Mouse (Mus musculus) neural tube, embryonic 14.5 days (tissue): ENCODE results near the gene Zbtb4. TPM values are rescaled to one million over a fixed set of nuclear protein-coding genes. Genes with fewer than 3 reads are reported as not detected.

Experiments used
- ATAC-seq: fragments of 200-750 bp; cut with Nextera tagmentation; 2 replicates; pipeline ENCODE4 v1.8.0; 2017; ENCODE audit warnings: low read depth, mild to moderate bottlenecking, moderate TSS enrichment, moderate library complexity
- H3K27ac ChIP-seq: fragments of 300-500 bp; sonication (generic); 2 replicates; pipeline ENCODE4 v1.5.1; 2014; ENCODE audit warnings: low read depth, mild to moderate bottlenecking, control low read depth, low read length, moderate library complexity, mixed read lengths
- H3K27me3 ChIP-seq: fragments of 300-500 bp; sonication (generic); 2 replicates; pipeline ENCODE4 v1.6.1; 2014; ENCODE audit warnings: low read length; ENCODE audit not compliant: control insufficient read depth, insufficient read depth
- H3K36me3 ChIP-seq: fragments of 300-500 bp; sonication (generic); 2 replicates; pipeline ENCODE4 v1.6.1; 2014; ENCODE audit warnings: low read length, mixed read lengths; ENCODE audit not compliant: control insufficient read depth, insufficient read depth
- H3K4me1 ChIP-seq: fragments of 300-500 bp; sonication (generic); 2 replicates; pipeline ENCODE4 v1.6.1; 2014; ENCODE audit warnings: low read length; ENCODE audit not compliant: control insufficient read depth, insufficient read depth
- H3K4me2 ChIP-seq: fragments of 300-500 bp; sonication (generic); 2 replicates; pipeline ENCODE4 v1.6.1; 2014; ENCODE audit warnings: mild to moderate bottlenecking, low read depth, low read length, control low read depth
- H3K4me3 ChIP-seq: fragments of 300-500 bp; sonication (generic); 2 replicates; pipeline ENCODE4 v1.5.1; 2014; ENCODE audit warnings: low read depth, low read length, control low read depth, mixed read lengths
- H3K9ac ChIP-seq: fragments of 300-500 bp; sonication (generic); replicated peaks from 2 replicates; pipeline ENCODE4 v1.6.1; 2014; ENCODE audit warnings: low read depth, mild to moderate bottlenecking, control low read depth, low read length, mixed read lengths
- H3K9me3 ChIP-seq: fragments of 300-500 bp; sonication (generic); 2 replicates; pipeline ENCODE4 v1.6.1; 2016; ENCODE audit warnings: low read length; ENCODE audit not compliant: control insufficient read depth
- WGBS: fragments of 180-500 bp; shearing (Covaris S2); extraction: QIAGEN DNeasy Blood & Tissue Kit; methylation state at CpG from one replicate; pipeline ENCODE4 v1.1.7; 2014; 5-methylcytosine and 5-hydroxymethylcytosine counted together
- polyA plus RNA-seq: library from polyadenylated mRNA; unstranded; fragments of >200 nt; fragmentation: Nextera tagmentation; extraction: Ambion mirVana; gene quantifications from 2 replicates; pipeline ENCODE4 v1.2.1, GENCODE M21; 2014

Gene Zbtb4
- polyA plus RNA-seq, 1 experiment from 2014 or later, result 6.0 TPM

DNA sequence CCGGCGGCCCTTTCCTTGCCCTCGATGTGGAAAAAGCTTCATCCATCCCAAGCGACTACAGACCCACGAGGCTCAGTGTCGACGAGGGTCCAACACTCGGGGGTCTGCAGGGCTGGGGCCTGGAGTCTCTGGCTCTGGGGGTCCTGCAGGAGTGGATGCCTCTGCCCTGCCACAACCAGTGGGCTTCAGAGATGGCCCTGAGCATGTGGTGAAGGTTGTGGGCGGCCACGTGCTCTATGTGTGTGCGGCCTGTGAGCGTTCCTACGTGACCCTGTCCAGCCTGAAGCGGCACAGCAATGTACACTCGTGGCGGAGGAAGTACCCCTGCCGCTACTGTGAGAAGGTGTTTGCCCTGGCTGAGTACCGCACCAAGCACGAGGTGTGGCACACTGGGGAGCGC, 10.8 kb downstream of the Zbtb4 start:
- no peaks in the 10 kb centered on the region for H3K27me3 ChIP-seq
- H3K36me3 ChIP-seq, result peaks cover 5% of the 10 kb centered on the region; the same call in 1 of the 2 replicates
- no peak overlapping the region for H3K9ac ChIP-seq
- H3K4me2 ChIP-seq, result no peak overlapping the region
- H3K27ac ChIP-seq, result no peak overlapping the region
- H3K4me3 ChIP-seq, result no peak overlapping the region
- WGBS, result 87% methylated on average over 20 of the region's 20 CpGs
- H3K9me3 ChIP-seq, result no peaks in the 10 kb centered on the region
- no peaks in the 10 kb centered on the region for H3K4me1 ChIP-seq
- ATAC-seq, result no peak

DNA sequence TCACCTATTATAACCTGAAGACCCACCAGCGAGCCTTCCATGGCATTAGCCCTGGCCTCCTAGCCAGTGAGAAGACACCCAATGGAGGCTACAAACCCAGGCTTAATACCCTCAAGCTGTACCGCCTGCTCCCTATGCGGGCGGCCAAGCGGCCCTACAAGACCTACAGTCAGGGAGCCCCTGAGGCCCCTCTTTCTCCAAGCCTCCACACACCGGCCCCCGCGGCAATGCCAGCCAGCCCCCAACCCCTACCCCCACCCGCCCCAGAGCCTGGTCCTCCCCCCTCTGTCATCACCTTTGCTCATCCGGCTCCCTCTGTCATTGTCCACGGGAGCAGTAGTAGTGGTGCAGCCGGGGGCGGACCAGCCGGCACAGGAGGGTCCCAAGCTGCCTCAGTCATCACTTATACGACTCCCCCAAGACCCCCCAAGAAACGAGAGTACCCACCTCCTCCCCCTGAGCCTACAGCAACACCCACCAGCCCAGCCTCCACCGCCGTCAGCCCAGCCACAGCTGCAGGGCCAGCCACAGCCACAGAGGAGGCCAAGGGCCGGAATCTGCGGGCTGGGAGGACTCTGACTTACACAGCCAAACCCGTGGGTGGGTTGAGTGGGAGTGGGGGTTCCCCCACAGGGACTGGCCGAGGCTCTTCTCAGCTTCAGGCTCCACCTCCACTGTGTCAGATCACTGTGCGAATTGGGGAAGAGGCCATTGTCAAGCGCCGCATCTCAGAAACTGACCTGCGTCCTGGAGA, 12.0 kb downstream of the Zbtb4 start:
- WGBS, result 57% methylated on average over 22 of the region's 26 CpGs
- ATAC-seq, result no peak
- Histone ChIP-seq H3K9ac (no peak overlapping the region), H3K27ac (no peak overlapping the region), H3K36me3 (peaks cover 5% of the 10 kb centered on the region; the same call in 1 of the 2 replicates), H3K27me3 (no peaks in the 10 kb centered on the region), H3K4me2 (no peak overlapping the region), H3K9me3 (no peaks in the 10 kb centered on the region), H3K4me1 (no peaks in the 10 kb centered on the region), H3K4me3 (no peak overlapping the region)

DNA sequence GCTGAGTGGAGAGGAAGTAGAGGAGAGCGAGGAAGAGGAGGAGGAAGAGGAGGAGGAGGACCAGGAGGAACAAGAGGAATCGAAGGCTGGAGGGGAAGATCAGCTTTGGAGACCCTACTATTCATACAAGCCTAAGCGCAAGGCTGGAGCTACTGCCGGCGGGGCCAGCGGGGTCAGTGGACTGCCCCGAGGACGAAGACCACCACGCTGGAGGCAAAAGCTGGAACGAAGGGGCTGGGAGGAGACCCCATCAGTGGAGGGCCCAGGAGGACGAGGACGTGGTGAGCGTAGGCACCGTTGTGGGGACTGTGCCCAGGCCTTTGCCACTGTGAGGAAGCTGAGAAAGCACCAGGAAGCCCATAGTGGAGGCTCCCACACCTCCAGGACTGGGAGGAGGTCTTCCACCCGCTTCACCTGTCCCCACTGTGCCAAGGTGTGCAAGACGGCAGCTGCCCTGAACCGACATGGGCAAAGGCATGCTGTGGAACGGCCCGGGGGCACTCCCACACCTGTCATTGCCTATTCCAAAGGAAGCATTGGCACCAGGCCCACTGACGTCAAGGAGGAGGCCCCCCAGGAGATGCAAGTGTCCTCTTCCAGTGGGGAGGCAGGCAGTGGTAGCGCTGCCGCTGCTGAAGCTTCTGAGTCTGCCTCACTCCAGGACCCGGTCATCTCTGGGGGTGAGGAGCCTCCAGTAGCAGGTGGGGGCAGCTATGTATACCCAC, 12.7 kb downstream of the Zbtb4 start:
- Histone ChIP-seq H3K27me3 (no peaks in the 10 kb centered on the region), H3K4me3 (no peak overlapping the region), H3K36me3 (peaks cover 5% of the 10 kb centered on the region; the same call in 1 of the 2 replicates), H3K9me3 (no peaks in the 10 kb centered on the region), H3K4me2 (no peak overlapping the region), H3K4me1 (no peaks in the 10 kb centered on the region), H3K9ac (no peak overlapping the region), H3K27ac (no peak overlapping the region)
- no peak for ATAC-seq
- 68% methylated on average over 23 of the region's 23 CpGs for WGBS

DNA sequence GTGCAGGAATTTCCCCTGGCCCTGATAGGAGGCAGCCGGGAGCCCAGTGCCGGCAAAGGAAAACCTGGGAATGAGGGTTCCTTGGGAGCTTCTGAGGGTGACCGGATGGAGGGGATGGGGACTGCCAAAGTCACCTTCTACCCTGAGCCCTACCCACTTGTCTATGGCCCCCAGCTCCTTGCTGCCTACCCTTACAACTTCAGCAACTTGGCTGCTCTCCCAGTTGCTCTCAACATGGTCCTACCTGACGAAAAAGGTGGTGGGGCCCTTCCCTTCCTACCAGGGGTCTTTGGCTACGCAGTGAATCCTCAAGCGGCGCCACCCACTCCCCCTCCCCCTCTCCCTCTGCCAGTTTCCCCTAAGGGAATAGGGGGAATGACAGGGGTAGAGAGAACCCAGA, 13.3 kb downstream of the Zbtb4 start:
- no peak overlapping the region for H3K27ac ChIP-seq
- 45% methylated on average over 7 of the region's 7 CpGs for WGBS
- no peaks in the 10 kb centered on the region for H3K27me3 ChIP-seq
- H3K9ac ChIP-seq, result no peak overlapping the region
- H3K9me3 ChIP-seq, result no peaks in the 10 kb centered on the region
- peaks cover 5% of the 10 kb centered on the region; the same call in 1 of the 2 replicates for H3K36me3 ChIP-seq
- ATAC-seq, result no peak
- no peak overlapping the region for H3K4me2 ChIP-seq
- H3K4me1 ChIP-seq, result no peaks in the 10 kb centered on the region
- H3K4me3 ChIP-seq, result no peak overlapping the region

DNA sequence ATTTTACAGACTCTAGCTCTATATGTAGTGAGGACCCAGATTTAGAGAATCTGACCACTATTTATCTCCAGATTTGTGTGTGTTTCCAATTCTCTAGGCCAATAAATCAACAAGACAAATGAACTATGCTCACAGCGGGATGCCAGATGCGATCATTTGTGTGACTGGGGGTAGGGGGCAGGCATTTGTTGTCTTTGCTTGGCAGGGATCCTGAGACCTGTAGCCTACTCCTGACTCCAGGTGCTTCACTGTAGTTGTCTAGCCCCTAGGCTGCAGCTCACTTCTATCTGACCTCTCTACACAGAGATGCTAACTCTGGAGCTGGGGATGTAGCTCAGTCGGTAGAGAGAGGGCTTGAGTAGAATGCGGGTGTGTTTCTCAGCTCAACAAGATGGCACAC, 16.1 kb downstream of the Zbtb4 start:
- WGBS, result 19% methylated on average over 4 of the region's 4 CpGs
- Histone ChIP-seq H3K27ac (no peak overlapping the region), H3K9ac (no peak overlapping the region), H3K4me3 (no peak overlapping the region), H3K27me3 (no peaks in the 10 kb centered on the region), H3K9me3 (no peaks in the 10 kb centered on the region), H3K4me1 (no peaks in the 10 kb centered on the region), H3K36me3 (no peaks in the 10 kb centered on the region), H3K4me2 (no peak overlapping the region)
- no peak for ATAC-seq

DNA sequence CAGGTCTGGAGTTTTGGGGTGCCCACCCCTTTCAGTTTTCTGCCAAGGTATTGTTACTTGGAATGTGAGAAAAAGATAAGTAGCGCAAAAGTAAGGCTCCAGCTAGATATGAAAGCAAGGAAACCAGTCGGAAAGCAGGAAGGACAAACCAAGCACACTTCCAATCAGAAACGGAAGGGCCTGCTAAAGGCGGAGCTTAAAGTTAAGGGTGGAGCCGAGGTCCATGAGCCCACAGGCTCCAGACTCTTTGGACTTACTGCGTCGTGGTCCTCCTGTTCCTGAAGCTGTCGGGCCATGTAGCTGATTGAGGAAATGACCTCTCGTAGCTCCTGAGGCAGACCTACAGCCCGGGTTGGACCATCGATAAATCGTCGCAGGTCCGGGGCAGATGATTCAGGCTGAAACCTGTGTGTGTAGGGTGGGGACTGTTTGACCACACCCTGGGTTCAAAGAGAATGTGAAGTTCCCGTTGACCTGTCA, 19.1 kb downstream of the Zbtb4 start:
- no peaks in the 10 kb centered on the region for H3K4me1 ChIP-seq
- no peak overlapping the region for H3K4me3 ChIP-seq
- H3K27me3 ChIP-seq, result no peaks in the 10 kb centered on the region
- H3K9ac ChIP-seq, result no peak overlapping the region
- H3K4me2 ChIP-seq, result no peak overlapping the region
- H3K27ac ChIP-seq, result no peak overlapping the region
- WGBS, result 46% methylated on average over 15 of the region's 15 CpGs
- no peaks in the 10 kb centered on the region for H3K36me3 ChIP-seq
- ATAC-seq, result no peak
- no peaks in the 10 kb centered on the region for H3K9me3 ChIP-seq

DNA sequence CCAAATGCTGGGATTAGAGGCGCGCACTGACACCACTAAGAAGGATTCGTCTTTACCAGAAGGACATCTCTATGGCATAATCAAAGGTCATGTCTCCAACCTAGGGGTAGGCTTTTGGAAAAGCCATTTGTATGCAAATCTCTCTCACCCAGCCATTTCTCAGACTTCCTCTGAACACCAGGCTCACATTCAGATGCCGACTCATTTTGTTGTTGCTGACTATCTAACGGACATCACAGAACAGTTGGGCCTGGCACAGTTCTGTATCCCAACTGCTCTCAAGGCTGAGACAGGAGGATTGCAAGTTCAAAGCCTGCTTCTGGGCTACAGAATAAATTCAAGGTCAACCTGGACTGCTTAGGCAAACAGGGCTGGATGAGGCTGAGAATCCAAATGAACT, 21.6 kb downstream of the Zbtb4 start:
- H3K4me2 ChIP-seq, result no peak overlapping the region
- no peaks in the 10 kb centered on the region for H3K36me3 ChIP-seq
- H3K4me3 ChIP-seq, result no peak overlapping the region
- H3K4me1 ChIP-seq, result no peaks in the 10 kb centered on the region
- no peak overlapping the region for H3K9ac ChIP-seq
- 87% methylated on average over 5 of the region's 5 CpGs for WGBS
- no peak overlapping the region for H3K27ac ChIP-seq
- ATAC-seq, result no peak
- no peaks in the 10 kb centered on the region for H3K9me3 ChIP-seq
- H3K27me3 ChIP-seq, result no peaks in the 10 kb centered on the region

DNA sequence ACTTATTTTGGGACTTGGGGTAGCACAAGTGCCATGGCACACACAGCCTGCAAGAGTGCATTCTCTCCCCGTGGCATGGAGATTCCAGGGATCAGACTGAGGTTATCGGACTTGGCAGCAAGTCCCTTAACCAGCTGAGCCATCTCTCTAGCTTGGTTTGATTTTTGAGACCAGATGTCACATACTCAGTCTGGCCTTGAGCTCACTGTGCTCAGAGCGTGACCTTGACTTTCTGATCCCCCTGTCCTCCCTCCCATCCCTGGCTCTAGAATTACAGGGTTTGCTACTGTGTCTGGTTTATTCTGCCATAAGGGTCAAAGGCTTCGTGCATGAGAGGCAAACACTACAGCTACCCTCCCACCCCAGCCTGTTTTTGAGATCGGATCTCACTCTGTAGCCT, 23.7 kb downstream of the Zbtb4 start:
- Histone ChIP-seq H3K9ac (no peak overlapping the region), H3K4me2 (no peak overlapping the region), H3K4me1 (no peaks in the 10 kb centered on the region), H3K27ac (no peak overlapping the region), H3K36me3 (no peaks in the 10 kb centered on the region), H3K27me3 (no peaks in the 10 kb centered on the region), H3K9me3 (no peaks in the 10 kb centered on the region), H3K4me3 (no peak overlapping the region)
- no peak for ATAC-seq
- WGBS, result 70% methylated on average over 5 of the region's 5 CpGs

DNA sequence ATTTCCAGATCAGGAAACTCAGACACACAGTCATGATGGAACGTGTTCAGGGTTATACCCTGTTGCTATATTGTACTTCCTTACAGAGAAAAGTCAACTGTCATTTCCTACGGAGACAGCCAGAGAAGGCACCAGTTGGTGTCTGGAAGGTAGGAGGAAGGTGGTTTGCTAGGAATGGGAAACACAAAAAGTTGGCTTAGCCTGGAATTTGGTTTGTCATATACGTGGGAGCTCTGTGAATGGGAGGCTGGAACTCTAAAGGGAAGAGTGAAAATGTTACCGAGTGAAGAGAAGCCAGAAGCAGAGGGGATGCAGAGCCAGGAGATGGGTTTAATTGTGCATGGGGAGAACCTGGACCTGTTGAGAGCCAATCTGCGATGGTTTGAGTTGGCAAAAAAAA, 25.7 kb downstream of the Zbtb4 start:
- Histone ChIP-seq H3K9me3 (no peaks in the 10 kb centered on the region), H3K27me3 (no peaks in the 10 kb centered on the region), H3K4me2 (no peak overlapping the region), H3K9ac (no peak overlapping the region), H3K27ac (no peak overlapping the region), H3K4me1 (no peaks in the 10 kb centered on the region), H3K4me3 (no peak overlapping the region), H3K36me3 (no peaks in the 10 kb centered on the region)
- WGBS, result 70% methylated on average over 5 of the region's 5 CpGs
- ATAC-seq, result no peak
